Mouse (Mus musculus) midbrain, embryonic 15.5 days (tissue): ENCODE data around the gene Lamp1. TPM values are rescaled to one million over a fixed set of nuclear protein-coding genes. Genes with fewer than 3 reads are reported as not detected.

Source experiments
- ATAC-seq: fragments of 200-750 bp; cut with Nextera tagmentation; replicated peaks from 2 replicates; pipeline ENCODE4 v1.8.0; 2017; ENCODE audit warnings: moderate TSS enrichment
- H3K27ac ChIP-seq: fragments of 300-500 bp; sonication (generic); 2 replicates; pipeline ENCODE4 v1.5.1; 2015; ENCODE audit warnings: mild to moderate bottlenecking, inconsistent platforms
- H3K27me3 ChIP-seq: fragments of 300-500 bp; sonication (generic); replicated peaks from 2 replicates; pipeline ENCODE4 v1.6.1; 2015; ENCODE audit warnings: inconsistent platforms
- H3K36me3 ChIP-seq: fragments of 300-500 bp; sonication (generic); replicated peaks from 2 replicates; pipeline ENCODE4 v1.6.1; 2015; ENCODE audit warnings: inconsistent platforms
- H3K4me1 ChIP-seq: fragments of 300-500 bp; sonication (generic); 2 replicates; pipeline ENCODE4 v1.6.1; 2015; ENCODE audit warnings: inconsistent platforms
- H3K4me2 ChIP-seq: fragments of 300-500 bp; sonication (generic); 2 replicates; pipeline ENCODE4 v1.6.1; 2015; ENCODE audit warnings: inconsistent platforms, mild to moderate bottlenecking, moderate library complexity
- H3K4me3 ChIP-seq: fragments of 300-500 bp; sonication (generic); 2 replicates; pipeline ENCODE4 v1.5.1; 2015; ENCODE audit warnings: mild to moderate bottlenecking, inconsistent platforms
- H3K9ac ChIP-seq: fragments of 300-500 bp; sonication (generic); 2 replicates; pipeline ENCODE4 v1.6.1; 2015; ENCODE audit warnings: mild to moderate bottlenecking, inconsistent platforms
- H3K9me3 ChIP-seq: fragments of 300-500 bp; sonication (generic); 2 replicates; pipeline ENCODE4 v1.6.1; 2016; ENCODE audit warnings: inconsistent platforms
- WGBS: fragments of 180-500 bp; shearing (Covaris S2); methylation state at CpG from one replicate; pipeline ENCODE4 v1.1.7; 2015; ENCODE audit warnings: mixed read lengths; 5-methylcytosine and 5-hydroxymethylcytosine counted together
- polyA plus RNA-seq: library from polyadenylated mRNA; unstranded; fragments of >200 nt; fragmentation: Nextera tagmentation; extraction: Ambion mirVana; gene quantifications from 2 replicates; pipeline ENCODE4 v1.2.1, GENCODE M21; 2015

Lamp1 gene
- polyA plus RNA-seq, 1 experiment from 2014 or later, result 259 TPM

DNA sequence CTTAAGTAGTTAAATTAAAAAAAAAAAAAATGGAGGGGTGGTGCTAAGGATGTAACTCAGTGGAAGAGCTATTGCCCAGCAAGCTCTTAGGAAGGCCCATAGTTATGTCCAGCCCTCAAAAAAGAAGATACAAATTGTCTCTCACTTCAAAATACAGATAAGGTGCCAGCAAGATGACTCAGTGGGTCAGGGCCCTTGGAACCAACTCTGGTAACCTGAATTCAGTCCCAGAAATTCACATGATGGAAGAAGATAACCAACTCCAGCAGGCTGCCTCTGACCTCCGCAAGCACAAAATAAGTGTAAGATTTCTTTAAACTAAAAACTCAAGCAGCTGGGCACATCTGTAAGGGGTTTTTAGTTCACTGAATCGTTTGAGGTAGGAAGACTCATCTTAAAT, 10.5 kb upstream of the Lamp1 start:
- Histone ChIP-seq H3K27me3 (no peaks in the 10 kb centered on the region), H3K4me1 (no peaks in the 10 kb centered on the region), H3K4me2 (no peak overlapping the region), H3K27ac (no peak overlapping the region), H3K36me3 (peaks cover 41% of the 10 kb centered on the region), H3K4me3 (no peak overlapping the region), H3K9me3 (no peaks in the 10 kb centered on the region), H3K9ac (no peak overlapping the region)
- 94% methylated on average over 2 of the region's 2 CpGs for WGBS
- ATAC-seq, result no peak

DNA sequence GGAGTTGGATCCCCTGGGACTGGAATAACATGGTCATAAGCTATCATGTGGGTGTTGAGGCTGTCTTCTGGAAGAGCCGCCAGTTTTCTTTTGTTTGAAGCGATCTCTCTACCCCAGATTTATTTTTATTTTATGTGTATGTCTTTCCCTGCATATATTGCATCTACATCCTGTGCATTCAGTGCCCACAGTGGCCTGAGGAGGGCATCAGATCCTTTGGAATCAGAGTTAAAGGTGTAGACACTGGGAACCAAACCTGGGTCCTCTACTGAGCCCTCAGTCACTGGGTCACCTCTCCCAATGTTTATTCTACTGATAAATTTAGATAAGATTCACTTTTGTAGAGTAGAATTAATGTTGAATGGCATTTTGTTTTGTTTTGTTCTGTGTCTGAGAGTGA, 9.7 kb upstream of the Lamp1 start:
- WGBS, result 96% methylated on average over 2 of the region's 2 CpGs

DNA sequence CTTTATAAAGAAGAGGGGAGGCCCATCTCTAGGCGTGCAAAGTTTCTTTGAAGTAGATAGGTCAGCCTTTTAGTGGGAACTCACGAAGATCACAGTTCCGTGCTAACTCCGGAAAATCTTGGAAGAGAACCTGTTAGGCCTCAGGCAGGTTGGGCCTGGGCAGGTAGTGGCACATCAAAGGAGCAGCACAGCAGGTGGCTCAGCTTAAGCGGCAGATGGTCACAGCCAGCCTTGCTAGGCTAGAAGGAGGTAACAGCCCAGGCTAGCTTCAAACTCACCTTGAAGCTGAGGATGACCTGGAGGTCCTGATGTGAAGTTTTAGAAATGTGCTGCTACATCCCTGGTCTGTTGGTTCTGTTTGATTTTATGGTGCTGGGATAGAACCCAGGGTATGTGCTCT, 9.1 kb upstream of the Lamp1 start:
- H3K36me3 ChIP-seq, result peaks cover 34% of the 10 kb centered on the region
- ATAC-seq, result no peak
- no peaks in the 10 kb centered on the region for H3K9me3 ChIP-seq
- no peaks in the 10 kb centered on the region for H3K4me1 ChIP-seq
- H3K9ac ChIP-seq, result no peak overlapping the region
- no peak overlapping the region for H3K27ac ChIP-seq
- no peaks in the 10 kb centered on the region for H3K27me3 ChIP-seq
- H3K4me2 ChIP-seq, result no peak overlapping the region
- no peak overlapping the region for H3K4me3 ChIP-seq
- WGBS, result 62% methylated on average over 5 of the region's 5 CpGs

More for the DNA sequence above, 9.7 kb upstream of the Lamp1 start:
- Histone ChIP-seq H3K27ac (no peak overlapping the region), H3K9me3 (no peaks in the 10 kb centered on the region), H3K9ac (no peak overlapping the region), H3K4me3 (no peak overlapping the region), H3K27me3 (no peaks in the 10 kb centered on the region), H3K4me1 (no peaks in the 10 kb centered on the region), H3K36me3 (peaks cover 39% of the 10 kb centered on the region), H3K4me2 (no peak overlapping the region)
- no peak for ATAC-seq

DNA sequence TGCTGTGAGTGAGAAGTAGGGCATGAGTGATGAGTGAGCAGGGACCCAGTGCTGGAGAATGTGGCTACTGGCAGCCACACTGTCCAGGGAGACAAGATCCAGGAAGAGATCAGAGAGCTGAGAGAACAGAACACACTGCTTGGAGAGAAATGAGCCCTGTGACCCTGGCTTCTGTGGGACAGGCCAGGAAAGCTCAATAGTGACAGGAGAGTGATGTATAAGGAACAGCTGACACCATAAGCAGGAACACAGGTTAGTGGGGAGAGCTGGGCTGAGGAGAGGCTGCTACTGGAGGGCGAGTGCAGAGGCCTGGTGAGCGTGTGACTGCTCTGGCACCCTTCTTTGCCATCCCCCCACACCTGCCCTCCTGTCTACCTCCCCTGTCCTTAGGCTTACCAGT, 8.0 kb upstream of the Lamp1 start:
- H3K4me3 ChIP-seq, result no peak overlapping the region
- no peaks in the 10 kb centered on the region for H3K27me3 ChIP-seq
- H3K9ac ChIP-seq, result no peak overlapping the region
- no peak overlapping the region for H3K4me2 ChIP-seq
- H3K9me3 ChIP-seq, result no peaks in the 10 kb centered on the region
- 85% methylated on average over 2 of the region's 2 CpGs for WGBS
- peaks cover 27% of the 10 kb centered on the region for H3K36me3 ChIP-seq
- H3K4me1 ChIP-seq, result no peaks in the 10 kb centered on the region
- no peak overlapping the region for H3K27ac ChIP-seq
- ATAC-seq, result no peak

DNA sequence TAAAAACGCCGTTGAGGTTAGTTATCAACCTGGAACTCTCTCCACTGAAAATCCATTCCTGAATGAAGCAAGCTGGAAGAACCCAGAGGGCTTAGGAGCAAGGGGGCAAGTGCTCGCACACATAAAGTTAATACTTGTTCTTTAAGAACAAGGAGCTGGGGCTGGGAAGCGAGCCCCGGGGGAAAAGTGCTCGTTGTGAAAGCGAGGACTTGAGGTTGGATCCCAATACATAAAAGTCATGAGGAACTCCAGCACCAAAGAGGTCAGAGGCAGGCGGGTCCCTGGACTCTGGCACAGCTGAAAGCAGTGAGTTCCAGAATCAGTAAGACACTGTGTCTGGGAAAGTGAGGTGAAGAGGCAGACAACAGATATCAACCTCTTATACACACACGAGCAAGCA, 4.9 kb upstream of the Lamp1 start:
- Histone ChIP-seq H3K9me3 (no peaks in the 10 kb centered on the region), H3K9ac (no peak overlapping the region), H3K27ac (no peak overlapping the region), H3K4me1 (peaks cover 5% of the 10 kb centered on the region), H3K36me3 (peaks cover 6% of the 10 kb centered on the region), H3K4me2 (no peak overlapping the region), H3K4me3 (no peak overlapping the region), H3K27me3 (no peaks in the 10 kb centered on the region)
- no peak for ATAC-seq
- WGBS, result 81% methylated on average over 9 of the region's 9 CpGs

DNA sequence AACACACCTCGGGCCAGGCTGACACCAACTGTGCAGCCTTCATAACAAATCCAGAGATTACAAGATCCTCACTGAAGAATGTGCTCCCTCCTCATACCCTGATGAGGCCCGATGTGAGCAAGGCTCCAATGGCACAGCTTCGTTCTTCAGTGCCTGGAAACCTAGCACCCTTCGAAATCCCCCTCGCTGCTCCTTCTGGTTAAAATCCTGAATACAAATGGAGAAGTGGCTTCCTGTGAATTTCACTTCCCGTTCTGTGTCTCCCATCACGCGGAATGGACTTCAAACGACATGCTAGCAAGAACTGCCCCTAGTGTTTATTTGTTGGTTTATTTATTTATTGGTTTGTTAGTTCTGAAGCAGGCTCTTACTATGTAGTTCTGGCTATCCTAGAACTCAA, 3.6 kb upstream of the Lamp1 start:
- H3K27me3 ChIP-seq, result no peaks in the 10 kb centered on the region
- no peak for ATAC-seq
- no peak overlapping the region for H3K4me3 ChIP-seq
- H3K4me1 ChIP-seq, result peaks cover 11% of the 10 kb centered on the region
- no peak overlapping the region for H3K9ac ChIP-seq
- H3K36me3 ChIP-seq, result peaks cover 4% of the 10 kb centered on the region; the same call in 1 of the 2 replicates
- H3K4me2 ChIP-seq, result no peak overlapping the region
- no peak overlapping the region for H3K27ac ChIP-seq
- no peaks in the 10 kb centered on the region for H3K9me3 ChIP-seq
- 74% methylated on average over 9 of the region's 9 CpGs for WGBS

DNA sequence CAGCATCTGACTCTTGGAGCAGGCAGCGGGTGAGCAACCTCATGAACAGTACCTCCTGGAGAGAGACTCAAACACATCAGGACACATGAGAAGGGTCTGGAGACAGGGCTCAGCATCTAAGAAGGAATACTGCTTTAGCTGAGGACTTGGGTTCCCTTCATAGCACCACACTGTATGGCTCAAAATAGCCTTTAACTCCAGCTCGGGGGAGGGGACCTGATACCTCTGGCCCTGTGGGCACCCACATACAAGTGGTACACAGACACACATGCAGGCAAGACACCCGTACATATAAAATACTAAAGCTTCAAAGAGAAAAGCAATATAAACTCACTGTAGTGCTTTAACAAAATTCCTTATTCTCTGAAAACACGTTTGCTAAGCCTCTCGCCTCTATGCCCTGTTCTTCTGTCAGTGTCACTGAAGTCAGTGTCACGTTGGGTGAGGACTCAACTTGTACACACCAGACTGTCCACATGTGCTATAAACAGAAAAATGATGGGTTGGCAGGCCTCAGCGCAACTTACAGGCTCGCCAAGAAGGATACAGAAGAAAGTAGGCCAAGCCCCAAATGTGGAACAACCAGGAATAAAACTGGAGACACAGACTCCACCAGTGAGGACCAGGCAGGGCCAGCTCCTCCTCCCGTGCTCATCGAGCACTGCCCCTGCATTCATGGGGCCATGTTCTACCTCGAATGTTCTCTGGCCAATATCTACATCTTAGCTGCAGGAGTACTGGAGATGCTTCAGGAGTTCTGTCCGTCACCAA, 2.4 kb upstream of the Lamp1 start:
- H3K4me3 ChIP-seq, result no peak overlapping the region
- 79% methylated on average over 12 of the region's 12 CpGs for WGBS
- H3K4me1 ChIP-seq, result peaks cover 22% of the 10 kb centered on the region
- no peak overlapping the region for H3K27ac ChIP-seq
- peaks cover 4% of the 10 kb centered on the region; the same call in 1 of the 2 replicates for H3K36me3 ChIP-seq
- ATAC-seq, result no peak
- no peaks in the 10 kb centered on the region for H3K27me3 ChIP-seq
- H3K4me2 ChIP-seq, result no peak overlapping the region
- no peaks in the 10 kb centered on the region for H3K9me3 ChIP-seq
- H3K9ac ChIP-seq, result no peak overlapping the region

DNA sequence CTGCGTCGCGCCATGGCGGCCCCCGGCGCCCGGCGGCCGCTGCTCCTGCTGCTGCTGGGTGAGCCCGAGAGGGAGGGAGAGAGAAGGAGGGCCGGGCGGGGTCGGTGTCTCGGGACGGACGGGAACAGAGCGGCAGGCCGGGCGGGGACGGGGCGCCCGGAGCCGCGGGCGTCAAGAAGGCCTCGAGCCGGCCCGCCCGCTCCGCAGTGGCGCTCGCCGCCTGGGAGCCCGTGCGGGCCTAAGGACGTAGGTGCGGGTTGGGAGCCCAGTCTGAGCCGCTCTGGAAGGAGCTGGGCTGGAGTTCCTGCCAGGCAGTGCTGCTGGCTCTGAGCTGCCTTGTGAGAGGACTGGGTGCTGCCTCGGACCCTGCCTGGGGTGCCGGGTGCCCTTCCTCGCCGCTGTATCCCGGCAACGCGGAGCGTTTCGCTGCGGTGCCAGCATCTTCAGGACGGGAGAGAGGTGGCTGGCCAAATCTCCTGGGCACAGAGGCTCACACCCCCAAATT, 468 bp downstream of the Lamp1 start:
- Histone ChIP-seq H3K27ac (peak overlapping the region; percentile 77), H3K4me3 (peak overlapping the region; percentile 86)

DNA sequence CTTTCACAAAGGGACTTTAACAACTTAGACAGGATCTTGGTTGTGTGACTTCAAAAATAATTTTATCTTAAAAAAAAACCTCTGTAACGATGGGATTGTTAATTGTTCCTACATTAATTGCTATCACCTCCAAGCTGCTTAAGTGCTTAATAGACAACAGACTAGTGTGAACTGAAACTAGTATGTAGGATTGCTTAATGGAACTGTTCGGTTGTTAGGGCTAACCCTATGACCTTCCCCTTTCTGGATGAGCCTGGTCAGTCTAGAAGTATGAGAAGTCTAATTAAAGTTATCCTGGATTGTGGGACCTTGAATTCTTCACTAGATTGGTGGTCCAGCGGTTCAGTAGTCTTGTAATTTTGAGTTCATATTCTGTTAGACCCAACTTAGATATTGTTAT, 1.7 kb downstream of the Lamp1 start:
- Histone ChIP-seq H3K27ac (no peak overlapping the region), H3K9me3 (no peaks in the 10 kb centered on the region), H3K27me3 (no peaks in the 10 kb centered on the region), H3K36me3 (no peaks in the 10 kb centered on the region), H3K4me1 (peaks cover 32% of the 10 kb centered on the region), H3K4me2 (peak overlapping the region; percentile 81; the same call in 1 of the 2 replicates), H3K4me3 (peak overlapping the region; percentile 86; the same call in 1 of the 2 replicates), H3K9ac (0 out of 2 replicates have a peak overlapping the region, but pooled peaks have one; percentile 95)
- WGBS, result 90% methylated on average over 3 of the region's 3 CpGs
- ATAC-seq, result no peak

More for the DNA sequence above, 468 bp downstream of the Lamp1 start:
- peak overlapping the region; percentile 81 for H3K4me2 ChIP-seq
- ATAC-seq, result peak; percentile 77
- H3K4me1 ChIP-seq, result peaks cover 32% of the 10 kb centered on the region
- no peaks in the 10 kb centered on the region for H3K9me3 ChIP-seq
- peak overlapping the region; percentile 95 for H3K9ac ChIP-seq
- no peaks in the 10 kb centered on the region for H3K36me3 ChIP-seq
- under 1% methylated on average over 36 of the region's 49 CpGs for WGBS
- H3K27me3 ChIP-seq, result no peaks in the 10 kb centered on the region

DNA sequence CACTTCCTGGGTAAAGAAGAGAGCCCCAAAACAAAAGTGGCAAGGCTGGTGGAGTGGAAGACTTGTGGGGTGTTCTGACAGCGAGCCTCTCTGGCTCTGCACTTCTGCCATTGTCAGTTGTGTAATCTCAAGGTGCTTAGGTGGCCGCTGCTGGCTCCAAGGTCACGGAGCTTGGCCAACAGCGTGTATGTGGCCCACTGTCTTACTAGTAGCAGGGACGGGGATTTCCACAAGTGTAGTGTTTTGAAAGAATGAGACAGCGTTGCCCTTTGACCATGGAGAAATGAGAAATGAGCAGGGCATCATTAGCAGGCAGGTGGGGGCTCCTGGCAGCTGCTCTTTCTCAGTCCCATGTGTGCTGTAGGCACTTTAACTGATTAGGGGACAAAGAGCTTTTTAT, 3.1 kb downstream of the Lamp1 start:
- Histone ChIP-seq H3K27ac (no peak overlapping the region), H3K36me3 (peaks cover 4% of the 10 kb centered on the region; the same call in 1 of the 2 replicates), H3K4me3 (no peak overlapping the region), H3K4me2 (no peak overlapping the region), H3K9ac (no peak overlapping the region), H3K27me3 (no peaks in the 10 kb centered on the region), H3K9me3 (no peaks in the 10 kb centered on the region), H3K4me1 (peaks cover 32% of the 10 kb centered on the region)
- 63% methylated on average over 6 of the region's 6 CpGs for WGBS
- ATAC-seq, result no peak

DNA sequence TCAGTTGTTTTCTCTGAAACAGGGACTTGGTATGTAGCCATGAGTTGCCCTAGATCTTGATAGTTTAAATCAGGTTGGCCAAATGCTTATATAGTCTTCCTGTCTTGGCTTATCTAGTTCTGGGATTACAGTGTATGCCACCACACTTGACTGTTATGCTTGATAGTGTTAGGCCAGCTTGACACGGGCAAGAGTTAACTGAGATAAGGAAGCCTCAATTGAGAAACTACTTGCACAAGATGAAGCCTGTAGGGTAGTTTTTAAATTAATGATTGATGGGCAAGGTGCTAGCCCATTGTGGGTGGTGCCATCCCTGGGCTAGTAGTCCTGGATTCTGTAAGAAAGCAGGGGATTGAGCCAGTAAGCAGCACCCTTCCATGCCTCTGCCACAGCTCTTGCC, 4.6 kb downstream of the Lamp1 start:
- Histone ChIP-seq H3K4me1 (peaks cover 29% of the 10 kb centered on the region), H3K4me2 (no peak overlapping the region), H3K27me3 (no peaks in the 10 kb centered on the region), H3K9me3 (no peaks in the 10 kb centered on the region), H3K9ac (no peak overlapping the region), H3K36me3 (peaks cover 9% of the 10 kb centered on the region; the same call in 1 of the 2 replicates), H3K4me3 (no peak overlapping the region), H3K27ac (no peak overlapping the region)
- 85% methylated on average over 1 of the region's 1 CpGs for WGBS
- no peak for ATAC-seq

DNA sequence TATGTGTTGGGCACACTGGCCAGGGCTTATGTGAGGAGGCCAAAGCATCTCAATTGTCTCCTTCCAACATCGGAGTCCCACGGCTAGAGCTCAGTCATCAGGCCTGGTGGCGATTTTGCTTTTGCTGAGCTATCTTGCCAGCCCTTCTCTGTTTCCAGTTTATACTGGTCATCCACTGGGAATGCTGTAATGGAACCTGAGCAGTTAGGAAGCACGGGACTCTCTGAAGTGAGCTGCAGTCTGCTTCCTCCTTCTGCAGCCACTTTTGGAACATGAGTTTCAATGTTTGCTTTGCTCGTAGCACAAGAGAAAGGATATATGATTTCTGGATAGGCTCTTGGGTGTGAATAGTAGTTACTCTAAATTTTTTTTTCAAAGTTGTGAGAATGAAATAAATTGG, 5.4 kb downstream of the Lamp1 start:
- no peak overlapping the region for H3K27ac ChIP-seq
- no peak overlapping the region for H3K9ac ChIP-seq
- WGBS, result 91% methylated on average over 5 of the region's 5 CpGs
- no peak overlapping the region for H3K4me2 ChIP-seq
- no peaks in the 10 kb centered on the region for H3K27me3 ChIP-seq
- no peak for ATAC-seq
- H3K4me3 ChIP-seq, result no peak overlapping the region
- H3K4me1 ChIP-seq, result peaks cover 27% of the 10 kb centered on the region
- H3K36me3 ChIP-seq, result peaks cover 17% of the 10 kb centered on the region; the same call in 1 of the 2 replicates
- H3K9me3 ChIP-seq, result no peaks in the 10 kb centered on the region

DNA sequence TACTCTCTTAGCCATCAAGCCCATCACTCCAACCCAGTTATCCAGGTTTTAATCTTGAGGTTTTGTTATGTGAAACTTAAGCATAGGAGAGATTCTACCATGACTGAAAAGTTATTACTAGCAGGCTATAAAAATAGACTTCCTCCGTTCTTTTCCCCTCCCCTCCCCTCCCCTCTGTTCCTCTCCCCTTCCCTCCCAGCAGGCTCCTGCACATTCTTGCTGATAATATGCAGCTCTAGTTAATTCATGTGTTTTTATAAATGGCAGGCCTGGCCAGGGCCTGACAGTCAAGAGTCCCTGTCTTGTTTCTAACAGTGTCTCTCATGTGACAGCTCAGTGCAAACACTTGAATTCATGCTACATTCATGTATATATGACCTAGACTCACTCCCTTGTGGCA, 11.5 kb downstream of the Lamp1 start:
- no peak overlapping the region for H3K27ac ChIP-seq
- H3K9ac ChIP-seq, result no peak overlapping the region
- H3K9me3 ChIP-seq, result no peaks in the 10 kb centered on the region
- H3K36me3 ChIP-seq, result peaks cover 58% of the 10 kb centered on the region
- H3K4me1 ChIP-seq, result no peaks in the 10 kb centered on the region
- ATAC-seq, result no peak
- H3K4me2 ChIP-seq, result no peak overlapping the region
- H3K27me3 ChIP-seq, result no peaks in the 10 kb centered on the region
- 81% methylated on average over 1 of the region's 1 CpGs for WGBS
- no peak overlapping the region for H3K4me3 ChIP-seq
